Mouse (Mus musculus) B cell, adult 67 days (primary cell): ENCODE measurements around the gene Gab3. TPM values are rescaled to one million over a fixed set of nuclear protein-coding genes. Genes with fewer than 3 reads are reported as not detected.

Source experiments
- total RNA-seq, 2 experiments: library from RNA; stranded (reverse); gene quantifications; 4 replicates each; pipeline ENCODE4 v1.2.4; 2023

Gene Gab3
- 10 to 100 TPM; 12.2 to 12.6 TPM for total RNA-seq

GRCm38 (mm10) chrX:75084774-75085508 is at the start of gene Gab3:
Gene Gab3, minus strand, starts transcription at chrX:75085458.

GRCm38 (mm10) chrX:75130467-75131160 is 45.4 kb upstream of the Gab3 start, which contains the start of gene Mpp1:
Gene Mpp1, minus strand, starts transcription at chrX:75131016.

GRCm38 (mm10) chrX:75095369-75096162 is 10.3 kb upstream of the Gab3 start, which contains the start of gene Dkc1:
Gene Dkc1, plus strand, starts transcription at chrX:75095854.

Other genes starting within 250 kb of the Gab3 start
- gene Gm5936, start 248.3 kb downstream of the Gab3 start, total RNA-seq, result not detected
- 10 to 100 TPM; 71.0 to 77.5 TPM for gene Dkc1, start 10.4 kb upstream of the Gab3 start, total RNA-seq
- gene Mpp1, start 45.6 kb upstream of the Gab3 start, total RNA-seq, result 10 to 100 TPM; 42.5 to 50.9 TPM
- not detected for gene Smim9, start 78.3 kb upstream of the Gab3 start, total RNA-seq